Comparison of ENCODE assay signal across 8 mouse cellular contexts in genomic region chr4:43860744-43861519, GRCm38 (mm10). TPM values are rescaled to one million over a fixed set of nuclear protein-coding genes. Genes with fewer than 3 reads are reported as not detected.
DNase-seq lines count a peak whose midpoint lies in the region; ATAC-seq and TF ChIP-seq lines count a peak whose summit lies in the region.

No protein-coding gene starts in this region.

- H3K27me3 ChIP-seq in intestine, embryonic 15.5 days (replicated peaks): no peaks in the 10 kb centered on the region
- no peaks in the 10 kb centered on the region for H3K27me3 ChIP-seq in limb, embryonic 14.5 days (ENCODE audit: control insufficient read depth, insufficient read depth, low read length)
- H3K27me3 ChIP-seq in neural tube, embryonic 15.5 days (replicated peaks): no peaks in the 10 kb centered on the region

- no peak overlapping the region for H3K4me3 ChIP-seq in intestine, embryonic 15.5 days (replicated peaks)
- no peak overlapping the region for H3K4me3 ChIP-seq in limb, embryonic 14.5 days (replicated peaks; ENCODE audit: low read length)
- no peak overlapping the region for H3K4me3 ChIP-seq in neural tube, embryonic 15.5 days (replicated peaks)

- no peak for TF ChIP-seq POLR2A in limb, embryonic 14.5 days (IDR thresholded peaks at IDR 0.05; ENCODE audit: borderline replicate concordance, extremely low read depth, insufficient read depth, insufficient read length)

- H3K36me3 ChIP-seq in intestine, embryonic 15.5 days: no peaks in the 10 kb centered on the region
- no peaks in the 10 kb centered on the region for H3K36me3 ChIP-seq in limb, embryonic 14.5 days (ENCODE audit: control insufficient read depth, insufficient read depth, low read length)
- H3K36me3 ChIP-seq in neural tube, embryonic 15.5 days: no peaks in the 10 kb centered on the region

- 16% methylated on average over 14 of the region's 14 CpGs for WGBS in intestine, embryonic 15.5 days
- WGBS in limb, embryonic 14.5 days: 18% methylated on average over 14 of the region's 14 CpGs
- WGBS in neural tube, embryonic 15.5 days: 17% methylated on average over 14 of the region's 14 CpGs

- H3K9ac ChIP-seq in intestine, embryonic 15.5 days: no peak overlapping the region
- no peak overlapping the region for H3K9ac ChIP-seq in limb, embryonic 14.5 days (ENCODE audit: low read depth, low read length, severe bottlenecking)
- H3K9ac ChIP-seq in neural tube, embryonic 15.5 days (replicated peaks): no peak overlapping the region

- peak; percentile 58 for DNase-seq in 416B (ENCODE audit: low read depth)
- DNase-seq in T-cell, adult 2 months (ENCODE audit: low spot score): peak; percentile 48
- DNase-seq in gastrocnemius, postnatal 25 days: peak; percentile 31
- peak; percentile 74 for DNase-seq in limb, embryonic 14.5 days (ENCODE audit: low spot score)
- peak; percentile 69 for DNase-seq in thymus, postnatal 0 days (ENCODE audit: low spot score)

- no peaks in the 10 kb centered on the region for H3K9me3 ChIP-seq in intestine, embryonic 15.5 days
- no peaks in the 10 kb centered on the region for H3K9me3 ChIP-seq in limb, embryonic 14.5 days (ENCODE audit: control insufficient read depth, low read length)
- no peaks in the 10 kb centered on the region for H3K9me3 ChIP-seq in neural tube, embryonic 15.5 days (replicated peaks)

- no peak overlapping the region for H3K4me2 ChIP-seq in intestine, embryonic 15.5 days (replicated peaks)
- no peak overlapping the region for H3K4me2 ChIP-seq in limb, embryonic 14.5 days (replicated peaks; ENCODE audit: low read depth, low read length, severe bottlenecking)
- no peak overlapping the region for H3K4me2 ChIP-seq in neural tube, embryonic 15.5 days

- peak; percentile 93 for ATAC-seq in common myeloid progenitor, adult 5-6 weeks (replicated peaks; ENCODE audit: low read depth, poor library complexity, severe bottlenecking)
- ATAC-seq in intestine, embryonic 15.5 days: 0 out of 2 replicates have a peak, but pooled peaks have one; percentile 28
- 0 out of 2 replicates have a peak, but pooled peaks have one; percentile 34 for ATAC-seq in limb, embryonic 14.5 days (ENCODE audit: low FRiP score, low read depth)
- ATAC-seq in neural tube, embryonic 15.5 days (ENCODE audit: low FRiP score): peak; percentile 31; the same call in 1 of the 2 replicates

- H3K4me1 ChIP-seq in intestine, embryonic 15.5 days (replicated peaks): no peaks in the 10 kb centered on the region
- H3K4me1 ChIP-seq in limb, embryonic 14.5 days (ENCODE audit: control insufficient read depth, insufficient read depth, low read length): no peaks in the 10 kb centered on the region
- H3K4me1 ChIP-seq in neural tube, embryonic 15.5 days: no peaks in the 10 kb centered on the region

- H3K27ac ChIP-seq in intestine, embryonic 15.5 days: no peak overlapping the region
- no peak overlapping the region for H3K27ac ChIP-seq in limb, embryonic 14.5 days (replicated peaks; ENCODE audit: low read depth, low read length)
- H3K27ac ChIP-seq in neural tube, embryonic 15.5 days (replicated peaks): no peak overlapping the region

RNA-seq across cellular contexts. Expression of gene Olfr155, which starts 9.6 kb away (rescaled TPM):
- not detected in 2 replicates for total RNA-seq in common myeloid progenitor, adult 5-6 weeks (2017)
- total RNA-seq in gastrocnemius, postnatal 25 days (2021): not detected
- not detected in 2 replicates for polyA plus RNA-seq in intestine, embryonic 15.5 days (2015; fragmentation: Nextera tagmentation; extraction: Ambion mirVana)
- polyA plus RNA-seq in limb, embryonic 14.5 days (2012; rRNA removed): not detected in 2 replicates
- not detected in 2 replicates for polyA plus RNA-seq in limb, embryonic 14.5 days (2014; fragmentation: Nextera tagmentation; extraction: Ambion mirVana)
- polyA plus RNA-seq in neural tube, embryonic 15.5 days (2015; fragmentation: Nextera tagmentation; extraction: Ambion mirVana): not detected in 2 replicates
- polyA plus RNA-seq in thymus, postnatal 0 days (2015; fragmentation: Nextera tagmentation; extraction: Ambion mirVana): not detected in 2 replicates

RNA-seq across cellular contexts. Expression of gene Reck, which starts 14.4 kb away (rescaled TPM):
- total RNA-seq in common myeloid progenitor, adult 5-6 weeks (2017): 0.82 and 1.9 TPM in 2 replicates
- total RNA-seq in gastrocnemius, postnatal 25 days (2021): 1 to 10 TPM; 2.5 to 4.4 TPM
- polyA plus RNA-seq in intestine, embryonic 15.5 days (2015; fragmentation: Nextera tagmentation; extraction: Ambion mirVana): 16.4 and 17.0 TPM in 2 replicates
- polyA plus RNA-seq in limb, embryonic 14.5 days (2012; rRNA removed): 66.2 and 72.1 TPM in 2 replicates
- 49.0 and 50.0 TPM in 2 replicates for polyA plus RNA-seq in limb, embryonic 14.5 days (2014; fragmentation: Nextera tagmentation; extraction: Ambion mirVana)
- polyA plus RNA-seq in neural tube, embryonic 15.5 days (2015; fragmentation: Nextera tagmentation; extraction: Ambion mirVana): 6.2 and 8.3 TPM in 2 replicates
- 2.1 and 2.2 TPM in 2 replicates for polyA plus RNA-seq in thymus, postnatal 0 days (2015; fragmentation: Nextera tagmentation; extraction: Ambion mirVana)

RNA-seq across cellular contexts. Expression of gene Olfr157, which starts 20.9 kb away (rescaled TPM):
- total RNA-seq in common myeloid progenitor, adult 5-6 weeks (2017): not detected in 2 replicates
- total RNA-seq in gastrocnemius, postnatal 25 days (2021): not detected
- not detected in 2 replicates for polyA plus RNA-seq in intestine, embryonic 15.5 days (2015; fragmentation: Nextera tagmentation; extraction: Ambion mirVana)
- polyA plus RNA-seq in limb, embryonic 14.5 days (2012; rRNA removed): 0.03 and 0.04 TPM in 2 replicates
- polyA plus RNA-seq in limb, embryonic 14.5 days (2014; fragmentation: Nextera tagmentation; extraction: Ambion mirVana): not detected in 2 replicates
- not detected in 2 replicates for polyA plus RNA-seq in neural tube, embryonic 15.5 days (2015; fragmentation: Nextera tagmentation; extraction: Ambion mirVana)
- 0.03 TPM in 1 of 2 replicates, not detected in the other for polyA plus RNA-seq in thymus, postnatal 0 days (2015; fragmentation: Nextera tagmentation; extraction: Ambion mirVana)

RNA-seq across cellular contexts. Expression of gene Olfr156, which starts 37.2 kb away (rescaled TPM):
- not detected in 2 replicates for total RNA-seq in common myeloid progenitor, adult 5-6 weeks (2017)
- total RNA-seq in gastrocnemius, postnatal 25 days (2021): not detected
- polyA plus RNA-seq in intestine, embryonic 15.5 days (2015; fragmentation: Nextera tagmentation; extraction: Ambion mirVana): not detected in 2 replicates
- 0.20 and 0.34 TPM in 2 replicates for polyA plus RNA-seq in limb, embryonic 14.5 days (2012; rRNA removed)
- polyA plus RNA-seq in limb, embryonic 14.5 days (2014; fragmentation: Nextera tagmentation; extraction: Ambion mirVana): not detected in 2 replicates
- polyA plus RNA-seq in neural tube, embryonic 15.5 days (2015; fragmentation: Nextera tagmentation; extraction: Ambion mirVana): not detected in 2 replicates
- not detected in 2 replicates for polyA plus RNA-seq in thymus, postnatal 0 days (2015; fragmentation: Nextera tagmentation; extraction: Ambion mirVana)

Comparison
In these comparisons a context has a peak if more than half of its experiments do, and no peak if none do; other contexts are left out.
1. ATAC-seq: peak in every context shown above with its lines; median percentile 93 in common myeloid progenitor, adult 5-6 weeks; 34 in limb, embryonic 14.5 days; 31 in neural tube, embryonic 15.5 days; 28 in intestine, embryonic 15.5 days.